Mouse (Mus musculus) gastrocnemius, adult 2 months (tissue): ENCODE data around the gene Zbtb20. TPM values are rescaled to one million over a fixed set of nuclear protein-coding genes. Genes with fewer than 3 reads are reported as not detected.
A peak's percentile ranks its signal among the peaks of the same experiment; 100 is the strongest.

ENCODE experiments used
- DNase-seq: peaks from one replicate; pipeline ENCODE4 v3.0.0; 2022
- H3K27ac ChIP-seq: fragments of 200-600 bp; 2 replicates; pipeline ENCODE4 v1.8.1; 2022; ENCODE audit warnings: mild to moderate bottlenecking
- H3K4me3 ChIP-seq: fragments of 200-600 bp; 2 replicates; pipeline ENCODE4 v1.8.1; 2022; ENCODE audit warnings: mild to moderate bottlenecking, moderate library complexity
- CTCF ChIP-seq: fragments of 200-600 bp; IDR thresholded peaks from 2 replicates; pipeline ENCODE4 v1.8.1; 2022; ENCODE audit warnings: antibody characterized with exemption, mild to moderate bottlenecking, moderate library complexity
- intact Hi-C: fragments of 180-260 bp; cut with DNase I; formaldehyde crosslinking; loops from one replicate; pipeline ENCODE4 v1.15.1; 2025
- total RNA-seq, 2 experiments: library from RNA; stranded (reverse); gene quantifications; 2 replicates each; pipeline ENCODE4 v1.2.3; 2021

The Zbtb20 gene
- total RNA-seq, 2 experiments from 2014 or later, result 87.2 to 104 TPM

- intact Hi-C loops, result loop anchor here (5.0 kb wide), 2 partner anchors 36 to 106 kb away; no protein-coding TSS in a partner anchor
- peak overlapping the region; percentile 83 for H3K27ac ChIP-seq
- no peak for TF ChIP-seq CTCF
- no peak overlapping the region for H3K4me3 ChIP-seq
- peak; percentile 52 for DNase-seq
Observed at GRCm38 (mm10) chr16:43466749-43467065, 591.0 kb downstream of the Zbtb20 start.

DNA sequence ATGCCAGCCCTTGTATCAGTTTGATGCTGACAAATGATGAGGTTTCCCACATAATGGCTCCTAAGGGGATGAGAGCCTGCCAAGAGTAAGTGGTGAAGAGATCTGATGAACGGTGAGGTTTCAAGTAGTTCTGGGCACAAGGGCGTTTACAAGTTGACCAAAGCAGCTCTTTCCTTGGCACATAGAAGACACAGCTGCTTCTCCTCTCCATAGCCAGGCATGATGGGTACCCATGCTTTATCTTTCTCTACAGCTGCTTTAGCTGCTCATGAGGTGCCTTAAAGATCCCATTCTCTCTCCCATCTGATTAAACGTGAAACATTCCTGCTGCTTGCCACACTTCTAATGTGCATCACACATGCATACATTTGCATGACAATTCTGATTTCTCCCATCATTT is 595.4 kb downstream of the Zbtb20 start:
- intact Hi-C loops, result no loop called here
- Histone ChIP-seq H3K27ac (peak overlapping the region; percentile 2; the same call in 1 of the 2 replicates), H3K4me3 (no peak overlapping the region)
- no peak for TF ChIP-seq CTCF
- DNase-seq, result no peak

- intact Hi-C loops, result no loop called here
- DNase-seq, result peak; percentile 38
- no peak for TF ChIP-seq CTCF
Observed at GRCm38 (mm10) chr16:43474941-43475728, 599.5 kb downstream of the Zbtb20 start.

GRCm38 (mm10) chr16:43476921-43477320 is 601.2 kb downstream of the Zbtb20 start:
- TF ChIP-seq CTCF, result no peak
- no peak overlapping the region for H3K4me3 ChIP-seq
- peak overlapping the region; percentile 52 for H3K27ac ChIP-seq
- no peak for DNase-seq
- intact Hi-C loops, result no loop called here

More at GRCm38 (mm10) chr16:43474941-43475728, 599.5 kb downstream of the Zbtb20 start:
- peak overlapping the region; percentile 63 for H3K4me3 ChIP-seq
- peak overlapping the region; percentile 81 for H3K27ac ChIP-seq

GRCm38 (mm10) chr16:43478352-43478751 is 602.7 kb downstream of the Zbtb20 start:
- H3K4me3 ChIP-seq, result no peak overlapping the region
- no peak for DNase-seq
- no peak for TF ChIP-seq CTCF
- intact Hi-C loops, result no loop called here
- H3K27ac ChIP-seq, result peak overlapping the region; percentile 60

- TF ChIP-seq CTCF, result no peak
- H3K27ac ChIP-seq, result peak overlapping the region; percentile 50
- no peak overlapping the region for H3K4me3 ChIP-seq
- intact Hi-C loops, result no loop called here
- DNase-seq, result peak; percentile 57
Observed at GRCm38 (mm10) chr16:43480532-43480931, 604.9 kb downstream of the Zbtb20 start.

DNA sequence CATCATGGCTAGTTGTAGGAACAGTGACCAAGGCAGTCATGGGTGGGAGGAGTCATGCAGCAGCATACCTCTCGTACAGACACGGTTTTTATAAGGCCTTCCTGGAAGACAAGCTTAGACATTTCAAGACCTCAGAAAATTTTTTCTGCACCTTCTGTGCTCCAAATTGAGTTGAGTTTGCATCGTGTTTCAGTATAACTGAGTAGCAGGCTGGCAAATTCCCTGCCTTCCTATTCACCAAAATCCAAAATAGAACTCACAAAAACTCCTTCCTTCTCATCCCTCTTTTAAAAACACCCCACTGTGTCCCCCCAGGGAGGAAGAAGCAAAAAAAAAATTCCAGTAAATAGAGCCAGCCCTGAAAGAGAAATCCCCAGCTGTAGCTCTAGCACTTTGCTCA is 606.4 kb downstream of the Zbtb20 start:
- TF ChIP-seq CTCF, result no peak
- H3K4me3 ChIP-seq, result no peak overlapping the region
- no peak for DNase-seq
- intact Hi-C loops, result no loop called here
- H3K27ac ChIP-seq, result peak overlapping the region; percentile 50

DNA sequence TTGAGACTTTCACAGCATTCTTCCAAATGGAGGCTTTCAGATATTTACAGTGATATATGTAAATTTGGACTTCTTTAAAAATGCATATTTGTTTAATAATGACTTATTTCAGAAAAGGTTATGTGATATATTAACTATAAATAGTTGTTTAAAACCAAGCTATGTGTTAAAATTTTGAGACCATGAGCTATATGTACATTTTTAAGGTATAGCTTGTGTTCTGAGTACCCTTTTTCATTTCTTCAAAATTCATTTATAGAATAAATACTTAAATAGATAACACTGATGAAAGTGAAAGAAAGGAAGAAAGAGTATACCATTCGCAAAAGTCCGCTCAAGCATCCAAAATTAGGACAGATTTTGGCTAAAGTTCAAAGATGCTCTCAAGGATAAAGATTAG is 607.1 kb downstream of the Zbtb20 start:
- no peak for TF ChIP-seq CTCF
- peak overlapping the region; percentile 50; the same call in 1 of the 2 replicates for H3K27ac ChIP-seq
- intact Hi-C loops, result no loop called here
- H3K4me3 ChIP-seq, result no peak overlapping the region
- DNase-seq, result no peak

DNA sequence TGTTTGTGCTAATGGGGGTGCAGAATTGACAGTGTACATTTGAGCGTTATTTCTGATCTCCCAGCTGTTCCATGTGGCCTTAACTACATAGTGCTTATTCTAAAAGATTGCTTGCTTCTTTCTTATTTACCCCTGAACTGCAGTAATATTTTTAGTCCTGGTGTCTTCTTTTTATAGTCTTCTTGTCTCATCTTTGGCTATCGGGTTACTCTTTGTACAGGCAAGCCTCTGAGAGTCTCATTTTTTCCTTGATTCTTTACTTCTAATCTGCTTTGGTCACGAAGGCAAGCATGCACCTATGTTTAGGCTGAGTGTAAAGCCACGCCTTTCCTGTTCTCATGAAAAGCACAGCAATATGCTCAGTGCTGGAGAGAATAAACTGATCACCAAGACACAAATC is 608.7 kb downstream of the Zbtb20 start:
- no peak for DNase-seq
- TF ChIP-seq CTCF, result no peak
- intact Hi-C loops, result no loop called here
- Histone ChIP-seq H3K4me3 (no peak overlapping the region), H3K27ac (peak overlapping the region; percentile 54)

GRCm38 (mm10) chr16:43489362-43489761 is 613.7 kb downstream of the Zbtb20 start:
- intact Hi-C loops, result no loop called here
- H3K4me3 ChIP-seq, result no peak overlapping the region
- TF ChIP-seq CTCF, result no peak
- DNase-seq, result no peak
- peak overlapping the region; percentile 6; the same call in 1 of the 2 replicates for H3K27ac ChIP-seq

GRCm38 (mm10) chr16:43489984-43490383 is 614.3 kb downstream of the Zbtb20 start:
- Histone ChIP-seq H3K4me3 (no peak overlapping the region), H3K27ac (peak overlapping the region; percentile 6; the same call in 1 of the 2 replicates)
- no peak for TF ChIP-seq CTCF
- intact Hi-C loops, result no loop called here
- no peak for DNase-seq

DNA sequence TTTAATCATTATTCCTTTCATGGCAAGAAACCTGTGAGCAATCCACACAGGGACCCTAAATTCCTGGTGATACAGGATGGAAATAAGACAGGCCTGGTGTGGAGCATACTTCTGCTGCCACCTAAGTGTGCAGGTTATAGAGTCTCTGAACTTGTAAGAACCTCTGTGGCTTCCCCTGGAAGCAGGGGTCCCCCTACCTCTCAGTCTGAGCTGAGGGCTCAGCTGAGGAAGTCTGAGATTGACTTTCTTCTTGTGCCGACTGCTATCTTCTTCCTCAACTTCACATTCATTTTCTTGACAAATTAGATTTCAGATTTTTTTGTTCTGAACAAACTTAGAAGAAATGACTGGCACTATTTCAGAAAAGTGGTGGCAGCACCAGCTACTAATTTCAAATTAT is 617.2 kb downstream of the Zbtb20 start:
- intact Hi-C loops, result no loop called here

GRCm38 (mm10) chr16:43493596-43494385 is 618.1 kb downstream of the Zbtb20 start:
- intact Hi-C loops, result no loop called here
- Histone ChIP-seq H3K27ac (no peak overlapping the region), H3K4me3 (no peak overlapping the region)
- no peak for TF ChIP-seq CTCF
- DNase-seq, result no peak

More for the DNA sequence above, 617.2 kb downstream of the Zbtb20 start:
- no peak for TF ChIP-seq CTCF
- DNase-seq, result no peak
- H3K4me3 ChIP-seq, result no peak overlapping the region
- H3K27ac ChIP-seq, result no peak overlapping the region
